Mouse (Mus musculus) lung, embryonic 14.5 days (tissue): ENCODE data around the gene Atg16l2. TPM values are rescaled to one million over a fixed set of nuclear protein-coding genes. Genes with fewer than 3 reads are reported as not detected.

ENCODE experiments used
- ATAC-seq: fragments of 200-750 bp; cut with Nextera tagmentation; 2 replicates; pipeline ENCODE4 v1.8.0; 2017; ENCODE audit warnings: mild to moderate bottlenecking, moderate TSS enrichment, moderate library complexity; ENCODE audit not compliant: insufficient read depth
- DNase-seq: peaks from one replicate; pipeline ENCODE4 v3.0.0-alpha.2; 2015
- H3K27ac ChIP-seq: fragments of 300-500 bp; sonication (generic); 2 replicates; pipeline ENCODE4 v1.5.1; 2014; ENCODE audit warnings: low read depth, mild to moderate bottlenecking, moderate library complexity
- H3K27me3 ChIP-seq: fragments of 300-500 bp; sonication (generic); 2 replicates; pipeline ENCODE4 v1.6.1; 2014; ENCODE audit warnings: low read length, control low read depth; ENCODE audit not compliant: insufficient read depth
- H3K36me3 ChIP-seq: fragments of 300-500 bp; sonication (generic); 2 replicates; pipeline ENCODE4 v1.6.1; 2014; ENCODE audit warnings: control low read depth; ENCODE audit not compliant: insufficient read depth
- H3K4me1 ChIP-seq: fragments of 300-500 bp; sonication (generic); 2 replicates; pipeline ENCODE4 v1.6.1; 2014; ENCODE audit warnings: antibody characterized with exemption, control low read depth; ENCODE audit not compliant: insufficient read depth
- H3K4me2 ChIP-seq: fragments of 300-500 bp; sonication (generic); 2 replicates; pipeline ENCODE4 v1.6.1; 2014; ENCODE audit warnings: mild to moderate bottlenecking
- H3K4me3 ChIP-seq: fragments of 300-500 bp; sonication (generic); 2 replicates; pipeline ENCODE4 v1.5.1; 2014; ENCODE audit warnings: low read depth, low read length
- H3K9ac ChIP-seq: fragments of 300-500 bp; sonication (generic); 2 replicates; pipeline ENCODE4 v1.6.1; 2014
- H3K9me3 ChIP-seq: fragments of 300-500 bp; sonication (generic); 2 replicates; pipeline ENCODE4 v1.6.1; 2016; ENCODE audit warnings: low read depth, low read length, control low read depth
- CTCF ChIP-seq: IDR thresholded peaks from 2 replicates; pipeline ENCODE4 v1.5.1; 2016; ENCODE audit warnings: antibody characterized with exemption, low read depth
- WGBS: fragments of 180-500 bp; shearing (Covaris S2); extraction: QIAGEN DNeasy Blood & Tissue Kit; methylation state at CpG from one replicate; pipeline ENCODE4 v1.1.7; 2014; 5-methylcytosine and 5-hydroxymethylcytosine counted together
- polyA plus RNA-seq: library from polyadenylated mRNA; unstranded; fragments of >200 nt; fragmentation: Nextera tagmentation; extraction: Ambion mirVana; gene quantifications from 2 replicates; pipeline ENCODE4 v1.2.1, GENCODE M21; 2014

Gene Atg16l2
- polyA plus RNA-seq, 1 experiment from 2014 or later, result 13.2 TPM

DNA sequence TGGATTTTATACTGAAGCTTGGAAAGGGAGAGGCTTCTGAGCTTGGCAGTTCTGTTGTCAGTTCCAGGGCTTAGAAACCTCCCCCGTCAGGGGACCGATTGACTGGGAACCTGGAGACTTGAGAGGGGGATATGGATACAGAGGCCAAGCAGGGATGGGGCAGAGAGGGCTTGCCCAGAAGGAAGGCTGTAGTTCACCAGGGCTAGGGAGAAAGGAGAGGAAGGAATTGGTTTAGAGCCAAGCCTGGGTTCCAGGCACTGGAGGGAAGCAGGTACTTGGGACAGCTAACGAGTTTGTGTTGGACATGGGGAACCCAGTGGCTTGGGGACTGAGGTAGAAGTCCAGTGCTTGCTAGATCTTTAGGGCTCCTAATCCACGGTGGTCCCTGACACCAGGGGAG lies 27.6 kb upstream of the Atg16l2 start:
- Histone ChIP-seq H3K27me3 (no peaks in the 10 kb centered on the region), H3K36me3 (no peaks in the 10 kb centered on the region), H3K9ac (no peak overlapping the region), H3K4me2 (no peak overlapping the region), H3K9me3 (no peaks in the 10 kb centered on the region), H3K27ac (no peak overlapping the region), H3K4me3 (no peak overlapping the region), H3K4me1 (no peaks in the 10 kb centered on the region)
- no peak for TF ChIP-seq CTCF
- 79% methylated on average over 4 of the region's 4 CpGs for WGBS
- ATAC-seq (no peak), DNase-seq (no peak)

GRCm38 (mm10) chr7:101328621-101329158 lies 26.6 kb upstream of the Atg16l2 start:
- TF ChIP-seq CTCF, result no peak; the same call in 1 of the 2 replicates
- Histone ChIP-seq H3K27ac (no peak overlapping the region), H3K9me3 (no peaks in the 10 kb centered on the region), H3K4me1 (no peaks in the 10 kb centered on the region), H3K36me3 (no peaks in the 10 kb centered on the region), H3K4me2 (no peak overlapping the region), H3K4me3 (no peak overlapping the region), H3K9ac (no peak overlapping the region), H3K27me3 (no peaks in the 10 kb centered on the region)
- DNase-seq, result no peak
- whole genome bisulfite sequencing, result 49% methylated on average over 4 of the region's 4 CpGs
- ATAC-seq, result no peak

DNA sequence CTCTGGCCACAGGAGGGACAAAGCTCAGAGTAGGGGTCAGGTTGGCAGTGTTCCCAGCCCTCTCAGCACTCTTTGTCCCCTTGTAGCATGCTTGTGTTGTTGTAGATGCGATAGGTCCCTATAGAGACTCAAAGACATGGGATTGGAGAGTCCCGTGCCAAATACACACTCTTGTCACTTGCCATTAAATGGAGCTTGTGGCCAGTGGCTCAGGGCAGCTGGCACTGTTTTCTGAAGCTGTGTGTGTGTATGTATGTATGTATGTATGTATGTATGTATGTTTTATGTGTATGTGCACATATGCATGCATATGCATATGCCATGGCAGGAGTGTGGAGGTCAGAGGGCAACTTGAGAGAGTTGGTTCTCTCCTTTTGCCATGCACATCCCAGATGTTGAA lies 25.7 kb upstream of the Atg16l2 start:
- Histone ChIP-seq H3K4me2 (no peak overlapping the region), H3K4me3 (no peak overlapping the region), H3K9ac (no peak overlapping the region), H3K9me3 (no peaks in the 10 kb centered on the region), H3K4me1 (no peaks in the 10 kb centered on the region), H3K36me3 (no peaks in the 10 kb centered on the region), H3K27me3 (no peaks in the 10 kb centered on the region), H3K27ac (no peak overlapping the region)
- TF ChIP-seq CTCF, result no peak
- 82% methylated on average over 2 of the region's 2 CpGs for WGBS
- DNase-seq, result no peak
- no peak for ATAC-seq

- Histone ChIP-seq H3K4me1 (no peaks in the 10 kb centered on the region), H3K36me3 (no peaks in the 10 kb centered on the region), H3K4me2 (no peak overlapping the region), H3K4me3 (no peak overlapping the region), H3K27ac (no peak overlapping the region), H3K9ac (no peak overlapping the region), H3K27me3 (no peaks in the 10 kb centered on the region), H3K9me3 (no peaks in the 10 kb centered on the region)
- no peak for TF ChIP-seq CTCF
- 54% methylated on average over 5 of the region's 5 CpGs for WGBS
- DNase-seq (no peak), ATAC-seq (no peak)
Observed at GRCm38 (mm10) chr7:101327263-101327662, 25.2 kb upstream of the Atg16l2 start.

DNA sequence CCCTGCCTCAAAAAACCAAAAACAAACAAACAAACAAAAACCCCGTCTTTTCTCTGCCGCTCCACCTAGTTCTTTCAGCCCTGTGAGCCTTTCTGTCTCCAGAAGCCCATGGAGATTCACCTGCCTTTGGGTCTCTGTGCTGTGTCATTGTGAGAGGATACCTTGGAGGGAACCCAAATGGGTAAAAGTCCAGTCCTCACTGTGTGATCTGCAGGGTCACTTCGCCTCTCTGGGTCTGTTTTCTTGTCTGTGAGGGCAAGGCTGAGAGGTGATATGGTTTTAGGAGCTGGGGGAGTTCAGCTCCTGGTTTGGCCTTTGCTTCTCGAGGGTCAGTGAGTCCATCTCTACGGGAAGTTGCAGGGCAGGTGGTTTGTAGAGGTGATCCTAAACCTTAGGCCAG lies 24.0 kb upstream of the Atg16l2 start:
- H3K9ac ChIP-seq, result no peak overlapping the region
- H3K4me1 ChIP-seq, result no peaks in the 10 kb centered on the region

DNA sequence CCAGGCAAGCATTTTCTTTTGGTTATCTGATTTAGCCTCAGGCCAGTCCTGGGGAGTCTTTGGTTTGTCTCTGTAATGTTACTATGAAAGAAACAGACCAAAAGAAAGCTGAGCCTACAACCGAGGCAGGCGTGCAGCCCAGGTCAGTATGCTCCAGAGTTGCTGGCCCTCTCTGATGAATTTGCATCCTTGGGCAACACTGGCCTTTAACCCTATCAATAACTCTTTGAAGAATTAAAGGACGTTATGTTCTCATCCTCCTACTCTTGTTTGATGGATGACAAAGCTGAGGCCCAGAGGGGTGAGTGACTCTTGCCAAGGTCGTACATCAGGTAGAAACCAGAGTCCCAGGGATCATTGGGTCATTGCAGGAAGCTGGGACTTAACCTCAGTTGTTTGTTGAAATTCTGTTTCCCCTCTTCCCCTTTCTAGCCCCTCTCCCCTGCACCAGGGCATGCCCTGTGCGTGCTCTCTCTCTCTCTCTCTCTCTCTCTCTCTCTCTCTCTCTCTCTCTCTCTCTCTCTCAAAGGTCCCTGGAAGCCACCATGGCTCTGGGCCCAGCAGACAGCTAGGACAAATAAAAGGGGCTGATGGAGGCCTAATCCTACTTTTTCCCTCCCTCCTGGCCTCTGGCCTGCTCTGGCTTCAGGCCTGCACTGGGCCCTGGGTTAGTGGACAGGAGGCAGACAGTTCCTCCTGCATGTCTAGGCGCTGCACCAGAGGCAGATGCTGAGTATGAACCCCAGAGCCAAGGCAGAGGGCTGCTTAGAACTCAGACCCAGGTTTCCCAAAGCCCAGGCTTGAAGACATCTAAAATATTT lies 22.3 kb upstream of the Atg16l2 start:
- H3K4me1 ChIP-seq, result 0 out of 2 replicates have a peak, but pooled peaks cover 6% of the 10 kb centered on the region
- no peak overlapping the region for H3K4me3 ChIP-seq
- no peak overlapping the region for H3K27ac ChIP-seq
- ATAC-seq (no peak), DNase-seq (no peak)
- no peak overlapping the region for H3K4me2 ChIP-seq
- no peak overlapping the region for H3K9ac ChIP-seq
- no peaks in the 10 kb centered on the region for H3K36me3 ChIP-seq
- 42% methylated on average over 6 of the region's 6 CpGs for WGBS
- H3K27me3 ChIP-seq, result peaks cover 7% of the 10 kb centered on the region; the same call in 1 of the 2 replicates
- TF ChIP-seq CTCF, result no peak
- no peaks in the 10 kb centered on the region for H3K9me3 ChIP-seq

More for the DNA sequence above, 24.0 kb upstream of the Atg16l2 start:
- no peak overlapping the region for H3K4me3 ChIP-seq
- H3K4me2 ChIP-seq, result no peak overlapping the region
- H3K9me3 ChIP-seq, result no peaks in the 10 kb centered on the region
- TF ChIP-seq CTCF, result no peak
- no peaks in the 10 kb centered on the region for H3K36me3 ChIP-seq
- peaks cover 7% of the 10 kb centered on the region; the same call in 1 of the 2 replicates for H3K27me3 ChIP-seq
- no peak overlapping the region for H3K27ac ChIP-seq
- WGBS, result 76% methylated on average over 5 of the region's 5 CpGs
- no peak for DNase-seq
- ATAC-seq, result no peak

DNA sequence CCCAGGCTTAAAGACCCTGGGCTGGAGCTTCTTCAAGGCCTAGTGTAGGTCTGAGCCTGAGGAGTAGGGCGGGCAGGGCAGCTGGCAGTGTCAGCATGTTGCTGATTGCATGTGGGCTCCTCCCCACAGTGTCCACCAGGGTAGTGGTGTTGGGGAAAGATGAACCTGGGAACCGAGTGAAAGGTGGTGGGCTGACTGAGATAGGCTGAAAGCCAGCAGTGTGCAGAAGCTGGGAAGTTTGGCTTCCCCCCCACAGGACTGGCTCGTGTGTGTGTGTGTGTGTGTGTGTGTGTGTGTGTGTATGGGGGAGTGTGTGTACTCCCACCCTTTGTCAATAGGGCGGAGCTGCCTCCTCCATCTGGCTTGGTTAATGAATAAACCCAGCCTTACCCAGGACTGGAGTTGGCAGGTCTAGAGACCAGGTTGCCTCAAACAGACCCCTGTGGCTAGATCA lies 21.1 kb upstream of the Atg16l2 start:
- WGBS, result 44% methylated on average over 4 of the region's 4 CpGs
- Histone ChIP-seq H3K36me3 (no peaks in the 10 kb centered on the region), H3K4me1 (0 out of 2 replicates have a peak, but pooled peaks cover 6% of the 10 kb centered on the region), H3K4me3 (peak overlapping the region; percentile 76; the same call in 1 of the 2 replicates), H3K27ac (no peak overlapping the region), H3K9me3 (no peaks in the 10 kb centered on the region), H3K27me3 (peaks cover 9% of the 10 kb centered on the region; the same call in 1 of the 2 replicates), H3K4me2 (peak overlapping the region; percentile 96), H3K9ac (no peak overlapping the region)
- ATAC-seq (peak; percentile 26; the same call in 1 of the 2 replicates), DNase-seq (peak; percentile 44)
- TF ChIP-seq CTCF, result peak; percentile 18; the same call in 1 of the 2 replicates
